Mouse (Mus musculus): ENCODE data around the gene Elk3. TPM values are rescaled to one million over a fixed set of nuclear protein-coding genes. Genes with fewer than 3 reads are reported as not detected.
A peak's percentile ranks its signal among the peaks of the same experiment; 100 is the strongest.
"Not testable (repeated sequence)": the region's sequence is repeated elsewhere in the genome, so short reads cannot be mapped to it uniquely, and the experiment has no call there.

Elk3 gene
- polyA plus RNA-seq (2015; fragmentation: Nextera tagmentation; extraction: Ambion mirVana) = 4.6 and 5.1 TPM in 2 replicates

- H3K4me1 ChIP-seq (ENCODE audit: control insufficient read depth, low read depth, low read length) = no peaks in the 10 kb centered on the region; the same call in 1 of the 2 replicates
- peak within 1 kb of the TSS; percentile 30 for H3K9ac ChIP-seq (ENCODE audit: low read depth, low read length)
- H3K36me3 ChIP-seq (ENCODE audit: control insufficient read depth, insufficient read depth) = no peaks in the 10 kb centered on the region
- under 1% methylated on average over 53 of the region's 53 CpGs for WGBS (ENCODE audit: insufficient replicate concordance)
- H3K27ac ChIP-seq (ENCODE audit: low read length) = peak within 1 kb of the TSS; percentile 52
- peaks cover 40% of the 10 kb centered on the region for H3K27me3 ChIP-seq (ENCODE audit: control insufficient read depth, insufficient read depth, low read depth, low read length)
- peak within 1 kb of the TSS; percentile 65 for H3K4me2 ChIP-seq (ENCODE audit: low read depth, low read length)
- peak within 1 kb of the TSS; percentile 57 for H3K4me3 ChIP-seq (ENCODE audit: low read depth, low read length)
- peak; percentile 65 for ATAC-seq (ENCODE audit: low read depth)
- no peaks in the 10 kb centered on the region for H3K9me3 ChIP-seq (replicated peaks; ENCODE audit: control insufficient read depth, low read length)
Observed at GRCm38 (mm10) chr10:93310721-93311411, at the start of gene Elk3. Gene Elk3, minus strand, starts transcription at chr10:93311135.

DNA sequence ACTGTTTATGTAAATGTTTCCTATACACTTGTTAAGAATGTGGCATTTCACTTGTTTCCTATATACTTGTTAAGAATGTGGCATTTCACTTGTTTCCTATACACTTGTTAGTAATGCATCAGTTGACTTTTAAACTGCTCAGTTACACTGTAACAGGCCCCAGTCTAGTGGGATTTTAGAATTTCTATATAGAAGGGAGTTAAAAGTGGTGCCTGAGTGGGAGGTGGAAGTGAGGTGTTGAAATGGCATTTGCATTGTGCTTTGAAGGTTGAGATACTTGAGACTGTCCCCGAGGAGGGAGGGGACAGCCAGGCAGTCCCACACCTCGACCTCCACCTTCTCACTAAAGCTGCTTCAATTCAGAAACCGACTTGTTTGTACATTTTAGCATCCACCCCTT lies 49.7 kb upstream of the Elk3 start:
- no peak overlapping the region for H3K4me2 ChIP-seq (ENCODE audit: low read depth, low read length)
- H3K27me3 ChIP-seq (ENCODE audit: control insufficient read depth, insufficient read depth, low read depth, low read length) = no peaks in the 10 kb centered on the region
- no peaks in the 10 kb centered on the region for H3K9me3 ChIP-seq (replicated peaks; ENCODE audit: control insufficient read depth, low read length)
- 14% methylated on average over 3 of the region's 3 CpGs for WGBS (ENCODE audit: insufficient replicate concordance)
- no peak for ATAC-seq (ENCODE audit: low read depth)
- no peak overlapping the region for H3K4me3 ChIP-seq (ENCODE audit: low read depth, low read length)
- no peak overlapping the region for H3K27ac ChIP-seq (ENCODE audit: low read length)
- no peak overlapping the region for H3K9ac ChIP-seq (ENCODE audit: low read depth, low read length)
- no peaks in the 10 kb centered on the region for H3K4me1 ChIP-seq (ENCODE audit: control insufficient read depth, low read depth, low read length)
- no peaks in the 10 kb centered on the region for H3K36me3 ChIP-seq (ENCODE audit: control insufficient read depth, insufficient read depth)

DNA sequence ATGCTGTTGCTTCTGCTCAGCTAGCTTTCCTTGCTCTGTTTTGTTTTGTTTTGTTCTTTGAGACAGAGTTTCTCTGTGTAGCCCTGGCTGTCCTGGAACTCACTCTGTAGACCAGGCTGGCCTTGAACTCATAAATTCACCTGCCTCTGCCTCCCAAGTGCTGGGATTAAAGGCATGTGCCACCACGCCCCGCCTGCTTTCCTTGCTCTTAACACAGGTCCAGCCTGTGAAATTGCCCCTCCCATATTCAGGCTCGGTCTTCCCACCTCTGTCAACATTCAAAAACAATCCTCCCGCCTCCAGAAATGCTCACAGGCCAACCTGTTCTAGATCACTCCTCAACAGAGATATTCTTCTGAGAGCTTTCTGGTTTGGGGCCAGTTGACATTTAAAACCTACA lies 49.3 kb upstream of the Elk3 start:
- not testable (repeated sequence) for H3K4me1 ChIP-seq (ENCODE audit: control insufficient read depth, low read depth, low read length); H3K27ac ChIP-seq (ENCODE audit: low read length); H3K4me2 ChIP-seq (ENCODE audit: low read depth, low read length); ATAC-seq (ENCODE audit: low read depth); H3K9me3 ChIP-seq (replicated peaks; ENCODE audit: control insufficient read depth, low read length); H3K27me3 ChIP-seq (ENCODE audit: control insufficient read depth, insufficient read depth, low read depth, low read length); H3K4me3 ChIP-seq (ENCODE audit: low read depth, low read length); H3K36me3 ChIP-seq (ENCODE audit: control insufficient read depth, insufficient read depth); H3K9ac ChIP-seq (ENCODE audit: low read depth, low read length)
- WGBS (ENCODE audit: insufficient replicate concordance) = 58% methylated on average over 4 of the region's 4 CpGs

DNA sequence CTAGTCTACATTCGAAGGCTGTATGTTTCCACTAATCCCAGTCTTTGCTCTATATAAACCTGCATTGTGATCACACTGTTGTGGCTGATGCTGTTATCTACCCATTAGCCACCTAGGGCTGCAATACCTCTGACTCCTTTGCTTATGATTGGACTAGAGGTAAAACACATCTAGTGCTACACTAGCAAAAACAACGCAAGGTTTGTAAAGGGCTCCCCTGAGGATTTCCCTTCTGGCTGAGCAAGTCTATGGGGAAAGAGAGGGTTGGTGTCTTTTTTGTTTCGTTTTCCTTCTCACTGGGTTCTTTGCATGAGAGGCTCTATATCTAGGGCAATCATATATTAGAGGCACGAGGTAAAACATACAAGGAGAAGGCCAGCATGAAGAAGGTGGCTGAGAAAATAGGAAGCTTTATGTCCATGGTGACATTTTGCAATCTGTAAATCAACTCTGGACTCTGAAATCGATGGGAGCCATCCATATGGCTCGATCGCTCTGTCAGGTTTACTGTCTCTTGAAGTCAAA lies 48.5 kb upstream of the Elk3 start:
- 65% methylated on average over 7 of the region's 7 CpGs for WGBS (ENCODE audit: insufficient replicate concordance)
- no peak overlapping the region for H3K4me2 ChIP-seq (ENCODE audit: low read depth, low read length)
- H3K9me3 ChIP-seq (replicated peaks; ENCODE audit: control insufficient read depth, low read length) = no peaks in the 10 kb centered on the region
- H3K4me3 ChIP-seq (ENCODE audit: low read depth, low read length) = no peak overlapping the region
- no peaks in the 10 kb centered on the region for H3K36me3 ChIP-seq (ENCODE audit: control insufficient read depth, insufficient read depth)
- H3K27ac ChIP-seq (ENCODE audit: low read length) = no peak overlapping the region
- H3K27me3 ChIP-seq (ENCODE audit: control insufficient read depth, insufficient read depth, low read depth, low read length) = no peaks in the 10 kb centered on the region
- ATAC-seq (ENCODE audit: low read depth) = no peak
- H3K4me1 ChIP-seq (ENCODE audit: control insufficient read depth, low read depth, low read length) = no peaks in the 10 kb centered on the region
- no peak overlapping the region for H3K9ac ChIP-seq (ENCODE audit: low read depth, low read length)

- no peak overlapping the region for H3K4me3 ChIP-seq (ENCODE audit: low read depth, low read length)
- ATAC-seq (ENCODE audit: low read depth) = no peak
- H3K4me2 ChIP-seq (ENCODE audit: low read depth, low read length) = no peak overlapping the region
- no peaks in the 10 kb centered on the region for H3K27me3 ChIP-seq (ENCODE audit: control insufficient read depth, insufficient read depth, low read depth, low read length)
- 62% methylated on average over 4 of the region's 4 CpGs for WGBS (ENCODE audit: insufficient replicate concordance)
- no peaks in the 10 kb centered on the region for H3K36me3 ChIP-seq (ENCODE audit: control insufficient read depth, insufficient read depth)
- no peaks in the 10 kb centered on the region for H3K4me1 ChIP-seq (ENCODE audit: control insufficient read depth, low read depth, low read length)
- no peak overlapping the region for H3K27ac ChIP-seq (ENCODE audit: low read length)
- H3K9ac ChIP-seq (ENCODE audit: low read depth, low read length) = no peak overlapping the region
- no peaks in the 10 kb centered on the region for H3K9me3 ChIP-seq (replicated peaks; ENCODE audit: control insufficient read depth, low read length)
Observed at GRCm38 (mm10) chr10:93358878-93359277, 47.9 kb upstream of the Elk3 start.

- Histone ChIP-seq H3K27me3 (ENCODE audit: control insufficient read depth, insufficient read depth, low read depth, low read length) (no peaks in the 10 kb centered on the region), H3K4me2 (ENCODE audit: low read depth, low read length) (no peak overlapping the region), H3K9ac (ENCODE audit: low read depth, low read length) (no peak overlapping the region), H3K36me3 (ENCODE audit: control insufficient read depth, insufficient read depth) (no peaks in the 10 kb centered on the region), H3K27ac (ENCODE audit: low read length) (no peak overlapping the region), H3K4me1 (ENCODE audit: control insufficient read depth, low read depth, low read length) (no peaks in the 10 kb centered on the region), H3K4me3 (ENCODE audit: low read depth, low read length) (no peak overlapping the region), H3K9me3 (replicated peaks; ENCODE audit: control insufficient read depth, low read length) (no peaks in the 10 kb centered on the region)
- 65% methylated on average over 5 of the region's 5 CpGs for WGBS (ENCODE audit: insufficient replicate concordance)
- ATAC-seq (ENCODE audit: low read depth) = no peak
Observed at GRCm38 (mm10) chr10:93357162-93357561, 46.2 kb upstream of the Elk3 start.

DNA sequence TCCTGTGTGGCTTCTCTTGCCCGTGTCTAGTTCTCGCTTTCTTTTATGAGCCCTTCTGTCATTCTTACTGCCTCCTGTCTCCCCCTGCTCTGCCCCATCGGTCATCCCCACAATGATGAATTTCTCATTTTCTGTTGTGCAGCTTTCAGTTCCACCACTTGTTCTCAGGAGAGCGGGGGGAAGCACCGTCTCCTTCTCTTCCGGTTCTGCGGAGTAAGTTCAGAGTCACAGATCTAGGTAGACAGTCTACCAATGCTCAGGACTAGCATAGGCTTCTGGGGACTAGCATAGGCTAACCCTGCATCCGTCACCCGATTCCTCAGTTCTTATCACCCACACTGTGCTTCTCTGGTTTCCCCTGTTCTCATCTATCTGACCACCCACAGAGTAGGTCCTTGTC lies 45.2 kb upstream of the Elk3 start:
- no peak for ATAC-seq (ENCODE audit: low read depth)
- WGBS (ENCODE audit: insufficient replicate concordance) = 49% methylated on average over 9 of the region's 9 CpGs
- Histone ChIP-seq H3K36me3 (ENCODE audit: control insufficient read depth, insufficient read depth) (no peaks in the 10 kb centered on the region), H3K9ac (ENCODE audit: low read depth, low read length) (no peak overlapping the region), H3K27ac (ENCODE audit: low read length) (no peak overlapping the region), H3K27me3 (ENCODE audit: control insufficient read depth, insufficient read depth, low read depth, low read length) (no peaks in the 10 kb centered on the region), H3K4me3 (ENCODE audit: low read depth, low read length) (no peak overlapping the region), H3K4me1 (ENCODE audit: control insufficient read depth, low read depth, low read length) (no peaks in the 10 kb centered on the region), H3K4me2 (ENCODE audit: low read depth, low read length) (no peak overlapping the region), H3K9me3 (replicated peaks; ENCODE audit: control insufficient read depth, low read length) (no peaks in the 10 kb centered on the region)

DNA sequence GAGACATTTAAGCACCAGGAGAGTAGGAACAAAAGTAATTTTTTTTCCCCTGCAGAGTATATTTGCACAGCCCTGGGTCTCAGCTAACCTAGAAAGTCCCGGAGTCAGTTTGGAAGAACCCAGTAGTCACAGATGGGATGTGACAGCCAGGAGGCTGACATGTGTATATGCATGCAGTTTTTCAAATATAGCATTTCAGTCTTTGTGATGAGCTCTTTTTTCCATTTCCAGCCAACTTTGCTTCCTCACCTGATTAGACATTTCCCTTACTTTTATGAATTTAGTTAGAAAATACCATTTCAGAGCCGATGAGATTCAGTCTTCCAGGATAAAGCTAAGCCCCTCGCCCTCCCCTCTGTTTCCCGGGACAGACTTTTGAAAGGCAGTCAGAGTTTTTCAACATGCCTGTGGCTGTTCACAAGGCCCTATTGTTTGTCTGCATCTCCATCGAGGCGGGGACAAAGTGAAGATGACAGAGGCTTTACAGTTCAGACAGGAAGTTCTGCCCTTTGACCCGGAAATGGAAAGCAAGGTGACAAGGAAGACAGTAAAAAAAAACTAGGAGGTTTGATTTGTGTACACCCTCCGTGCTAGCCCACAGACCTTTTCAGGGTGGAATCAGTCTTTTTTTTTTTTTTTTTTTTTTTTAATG lies 44.5 kb upstream of the Elk3 start:
- H3K27ac ChIP-seq (ENCODE audit: low read length) = no peak overlapping the region
- H3K27me3 ChIP-seq (ENCODE audit: control insufficient read depth, insufficient read depth, low read depth, low read length) = no peaks in the 10 kb centered on the region
- ATAC-seq (ENCODE audit: low read depth) = no peak
- H3K36me3 ChIP-seq (ENCODE audit: control insufficient read depth, insufficient read depth) = no peaks in the 10 kb centered on the region
- H3K4me1 ChIP-seq (ENCODE audit: control insufficient read depth, low read depth, low read length) = no peaks in the 10 kb centered on the region
- WGBS (ENCODE audit: insufficient replicate concordance) = 51% methylated on average over 8 of the region's 8 CpGs
- H3K9me3 ChIP-seq (replicated peaks; ENCODE audit: control insufficient read depth, low read length) = no peaks in the 10 kb centered on the region
- H3K9ac ChIP-seq (ENCODE audit: low read depth, low read length) = no peak overlapping the region
- H3K4me3 ChIP-seq (ENCODE audit: low read depth, low read length) = no peak overlapping the region
- no peak overlapping the region for H3K4me2 ChIP-seq (ENCODE audit: low read depth, low read length)

Data from liver, embryonic 16.5 days (tissue).